Mouse (Mus musculus): ENCODE data around the gene Olfr69.
"Not testable (repeated sequence)": the region's sequence is repeated elsewhere in the genome, so short reads cannot be mapped to it uniquely, and the experiment has no call there.

Olfr69 gene

DNA sequence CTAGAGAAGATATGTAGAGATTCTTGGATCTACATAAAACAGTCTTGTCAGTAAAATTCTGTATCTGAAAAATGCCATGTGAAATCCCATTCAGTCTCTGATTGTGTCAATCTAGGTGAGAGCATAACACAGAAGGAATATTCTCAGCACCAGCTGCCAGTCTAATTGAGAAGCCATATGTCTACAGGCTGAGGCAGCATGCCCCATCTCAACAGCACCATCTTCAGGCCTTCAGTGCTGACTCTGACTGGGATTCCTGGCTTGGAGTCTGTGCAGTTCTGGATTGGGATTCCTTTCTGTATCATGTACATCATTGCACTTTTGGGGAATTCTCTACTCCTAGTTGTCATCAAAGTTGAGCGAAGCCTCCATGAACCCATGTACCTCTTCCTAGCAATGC, 55.0 kb downstream of the Olfr69 start:
- in situ Hi-C loops (cut with MboI; ENCODE audit: low sequenced_read_pairs), result not testable (repeated sequence)
